Mouse (Mus musculus) cerebellum, adult 9-11 months (tissue): ENCODE measurements at regions not wholly inside any gene's neighbourhood (a gene's known extent, or its start where the extent isn't known, plus 50 kb on each side); places are given as distances from the start of the nearest gene placed in this dataset.
A peak's percentile ranks its signal among the peaks of the same experiment; 100 is the strongest.

ENCODE experiments used
- DNase-seq: peaks from one replicate; pipeline ENCODE4 v3.0.0; 2022

DNA sequence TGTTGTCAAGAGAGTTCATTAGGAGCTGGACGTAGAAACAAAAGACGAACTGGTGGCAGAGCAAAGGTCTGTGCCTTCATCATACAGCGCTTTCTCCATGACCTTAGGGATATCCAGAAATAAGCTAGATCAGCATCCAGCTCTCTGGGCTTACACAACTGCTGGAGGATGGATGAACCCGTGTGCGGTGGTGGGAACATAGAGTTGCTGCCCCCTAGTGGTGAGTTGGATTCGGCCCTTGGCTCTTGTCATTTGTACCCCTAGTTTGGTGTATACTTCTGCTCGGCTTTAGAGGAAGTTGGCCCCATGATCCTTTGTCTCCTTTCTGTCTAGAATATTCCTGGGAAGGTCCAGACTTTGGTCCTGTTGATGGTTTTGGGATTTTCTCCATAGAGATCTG lies 369.4 kb downstream of the Dhx35 start:
- peak; percentile 10 for DNase-seq

DNA sequence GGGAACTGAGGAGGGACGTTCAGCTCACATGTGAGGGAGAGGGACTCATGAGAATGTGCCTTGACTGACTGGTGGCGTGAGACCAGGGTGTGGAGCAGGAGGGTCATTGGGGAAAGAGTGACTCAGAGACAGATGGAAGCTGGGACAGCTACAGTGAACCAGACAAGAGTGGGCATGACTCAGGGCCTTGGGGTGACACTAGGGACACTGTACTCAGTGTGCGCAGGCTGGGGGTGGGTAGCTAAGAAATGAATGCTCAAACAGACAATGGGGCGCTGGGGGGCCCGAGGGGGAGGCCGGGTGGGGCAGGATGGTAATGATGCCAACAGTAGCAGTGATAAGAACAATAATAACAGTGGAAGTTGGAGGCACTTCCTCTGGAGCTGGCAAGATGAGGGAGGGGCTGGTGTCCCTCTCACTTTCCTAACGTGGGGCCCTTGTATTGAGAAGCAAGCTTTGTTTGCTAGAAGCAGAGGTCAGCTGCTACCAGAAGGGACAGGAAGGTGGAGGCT lies 374.0 kb downstream of the Dhx35 start:
- no peak for DNase-seq

DNA sequence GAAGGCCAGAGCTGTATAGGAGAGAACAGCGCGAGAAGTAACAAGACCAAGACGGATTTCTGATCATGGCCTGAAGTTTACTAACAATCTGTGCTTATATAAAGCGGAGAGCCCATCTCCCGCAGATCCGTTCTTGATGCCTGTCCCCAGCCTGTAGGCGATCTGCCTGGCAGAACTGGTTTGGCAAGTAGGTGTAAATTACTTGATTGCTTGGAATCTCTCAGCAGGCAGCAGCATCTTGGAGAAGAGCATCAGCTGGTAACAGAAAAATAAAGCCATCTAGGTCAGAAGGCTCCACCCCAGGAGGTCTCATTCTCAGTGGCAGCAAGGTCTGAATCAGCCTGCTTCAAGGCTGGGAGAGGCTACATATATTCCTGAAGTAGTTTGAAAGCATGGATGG lies 401.5 kb downstream of the Dhx35 start:
- no peak for DNase-seq

DNA sequence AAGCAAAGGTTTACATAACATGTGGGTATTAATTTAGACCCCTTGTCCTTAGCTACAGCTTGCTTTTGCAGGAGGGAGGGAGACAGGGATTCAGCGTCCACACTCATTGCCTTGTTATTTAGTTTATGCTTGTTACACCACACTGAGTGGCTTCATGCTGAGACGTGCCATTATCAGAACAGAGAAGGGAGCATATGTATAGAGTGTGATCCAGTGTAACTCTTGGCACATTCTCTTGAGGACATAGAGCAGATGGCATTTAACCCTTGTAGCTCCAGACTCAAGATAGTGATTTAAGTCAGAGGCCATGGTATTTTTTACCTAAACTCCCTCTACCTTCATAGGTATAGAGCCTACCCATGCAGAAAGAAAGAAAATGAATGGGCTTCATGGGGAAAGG lies 437.7 kb downstream of the Dhx35 start:
- DNase-seq, result no peak

DNA sequence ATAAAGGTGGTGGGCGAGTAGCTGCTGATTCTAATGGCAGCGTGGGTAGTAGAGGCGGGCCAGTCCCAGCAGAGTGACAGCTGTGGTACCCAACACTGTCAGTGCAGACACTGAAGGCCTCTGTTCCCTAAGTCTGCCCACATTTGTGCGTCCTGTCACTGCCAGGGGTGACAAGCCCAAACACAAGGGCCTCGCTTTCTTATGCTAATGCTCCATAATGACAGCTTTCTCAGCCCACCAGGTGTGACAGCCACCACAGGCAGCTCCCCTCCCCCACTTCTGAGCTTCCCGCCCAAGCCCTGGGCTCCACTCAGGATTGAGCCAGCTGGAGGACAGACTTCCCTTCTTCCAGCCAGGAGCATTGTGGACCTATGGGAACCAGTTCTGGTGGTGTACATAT lies 440.4 kb downstream of the Dhx35 start:
- DNase-seq, result no peak

DNA sequence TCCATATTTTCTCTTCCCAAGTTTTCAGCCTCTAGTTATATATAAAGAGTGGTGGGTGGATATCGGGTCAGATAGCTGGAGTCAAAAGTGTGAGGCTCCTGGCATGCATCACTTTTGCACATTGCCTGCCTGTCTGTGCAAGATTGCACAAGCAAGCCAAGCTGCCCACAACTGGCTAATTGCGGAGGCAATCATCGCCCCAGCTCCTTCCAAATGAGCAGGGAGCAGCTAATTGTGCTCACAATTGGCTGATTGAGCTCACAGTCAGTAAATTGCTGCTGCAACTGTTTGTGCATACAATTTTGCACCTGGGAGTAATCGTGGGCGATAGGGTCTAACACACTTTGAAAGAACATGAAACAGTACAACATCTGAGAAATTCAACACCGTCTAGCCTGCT lies 455.5 kb downstream of the Dhx35 start:
- DNase-seq, result no peak

DNA sequence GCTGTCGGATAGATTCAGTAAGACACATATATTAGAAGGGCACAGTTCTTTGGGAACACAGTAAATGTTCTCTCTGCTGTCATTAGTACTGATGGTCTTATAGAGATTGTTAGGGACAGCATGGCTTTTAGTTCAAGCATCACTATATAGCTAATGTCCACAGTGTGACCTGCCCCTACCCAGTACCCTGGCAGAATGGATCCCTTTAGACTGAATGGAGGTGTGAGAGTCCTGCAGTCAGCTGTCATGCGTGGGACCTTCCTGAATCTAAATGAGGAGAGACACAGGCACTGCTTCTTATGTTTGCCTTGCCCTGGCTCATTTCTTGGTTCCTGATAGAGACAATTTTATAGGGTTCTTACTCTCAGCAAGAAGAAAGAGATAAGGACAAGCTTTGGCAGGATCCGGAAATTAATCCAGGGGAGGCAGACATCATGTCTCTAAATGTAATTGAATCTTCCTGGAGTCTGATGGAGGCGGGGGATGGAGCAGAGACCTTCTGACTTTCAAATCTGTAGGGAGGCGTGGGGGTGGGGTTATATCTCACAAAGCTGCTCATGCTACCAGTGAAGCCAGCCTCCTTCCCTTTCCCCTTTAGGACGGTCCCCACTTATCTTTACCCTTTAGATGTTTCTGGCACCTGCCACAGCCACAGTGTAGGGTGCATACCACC lies 456.5 kb downstream of the Dhx35 start:
- DNase-seq, result no peak

DNA sequence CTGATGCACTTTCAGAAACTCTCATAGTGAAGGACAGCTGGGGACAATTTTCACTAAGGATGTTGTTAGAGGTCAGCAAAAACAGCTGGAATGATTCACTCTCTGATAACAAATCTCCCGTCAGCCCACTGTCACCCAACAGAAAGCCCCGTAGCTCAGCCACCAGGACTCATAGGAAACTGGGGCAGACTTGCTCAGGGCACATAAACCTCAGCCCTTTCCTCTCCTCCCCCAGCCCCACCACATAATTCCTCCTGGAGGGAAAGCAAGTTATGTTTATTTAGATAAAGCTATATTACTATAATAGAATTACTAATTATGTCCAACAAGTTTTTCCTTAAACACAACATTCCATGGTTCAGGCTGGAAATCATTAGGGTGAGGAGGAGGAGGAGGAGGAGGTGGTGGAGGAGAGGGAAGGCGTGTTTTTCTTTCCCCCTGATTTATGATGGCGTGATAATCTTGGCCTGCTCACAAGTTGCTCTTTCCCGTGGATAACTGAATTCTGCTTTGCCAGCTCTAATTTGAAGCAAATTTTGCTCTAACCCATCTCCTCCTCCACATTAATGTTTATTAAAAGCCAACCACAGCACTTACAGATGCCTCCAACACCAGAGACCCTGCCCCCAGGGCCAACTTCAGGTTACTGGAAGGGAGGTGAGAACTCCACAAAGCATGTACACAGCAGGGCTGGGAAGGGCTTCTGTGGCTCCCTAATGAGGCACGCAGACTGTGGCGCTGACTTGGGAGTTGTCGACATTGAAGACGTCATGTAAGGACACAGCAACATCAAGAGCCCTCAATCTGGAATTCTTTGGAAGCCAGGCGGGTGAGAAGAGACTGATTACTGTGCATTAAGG lies 475.8 kb downstream of the Dhx35 start:
- DNase-seq, result no peak

DNA sequence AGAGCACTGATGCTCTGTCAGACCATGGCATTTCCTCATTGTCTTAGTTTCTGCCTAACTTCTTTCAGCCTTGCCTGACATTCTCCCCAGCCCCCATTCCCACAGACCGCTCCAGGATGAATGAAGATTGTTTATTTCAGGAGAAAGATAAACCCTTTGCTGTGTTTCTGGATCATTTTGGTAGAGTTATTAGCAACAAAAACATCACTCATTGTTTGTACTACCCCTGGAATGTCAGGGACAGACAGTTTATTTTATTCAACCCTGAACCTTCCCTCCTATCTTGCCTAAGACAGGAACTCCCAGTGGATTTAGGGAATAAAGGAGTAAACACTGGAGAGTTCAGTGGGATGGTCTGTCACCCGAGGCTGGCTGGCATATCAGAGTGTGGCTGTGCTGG lies 484.3 kb downstream of the Dhx35 start:
- no peak for DNase-seq

DNA sequence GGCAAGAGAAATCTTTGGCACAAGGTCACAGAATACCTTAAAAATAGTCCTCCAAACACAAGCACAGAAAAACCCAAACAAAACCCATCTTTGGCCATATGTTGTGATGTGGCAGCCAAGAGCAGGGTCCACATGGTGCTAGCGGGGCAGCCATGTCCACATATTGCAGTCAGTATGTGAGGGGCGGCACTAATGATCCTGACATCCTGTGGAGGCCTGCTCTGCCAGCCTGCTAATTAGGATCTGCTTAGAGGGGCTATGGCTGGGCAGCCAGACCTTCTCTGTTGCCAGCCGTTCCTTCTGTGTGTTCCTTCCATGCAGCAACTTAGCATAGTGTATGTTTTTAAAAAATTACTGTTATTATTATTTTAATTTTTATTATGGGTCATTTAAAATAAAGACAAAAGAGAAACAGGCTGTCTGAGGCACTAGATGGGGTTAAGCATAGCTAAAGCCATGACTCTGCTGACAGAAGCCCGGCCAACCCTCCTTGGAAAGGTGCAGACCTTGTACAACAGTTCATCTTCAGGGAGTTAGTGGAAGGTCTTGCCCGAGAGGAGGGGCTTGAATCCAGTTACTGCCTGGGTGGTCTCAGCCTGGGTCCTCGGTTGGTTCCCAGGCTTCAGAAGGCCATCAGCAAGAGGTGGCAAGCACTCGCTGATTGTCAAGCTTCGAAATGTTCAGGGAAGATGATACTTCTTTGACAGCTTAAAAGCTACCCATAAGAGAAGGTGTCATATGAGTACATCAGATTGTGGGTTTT lies 487.1 kb downstream of the Dhx35 start:
- no peak for DNase-seq

DNA sequence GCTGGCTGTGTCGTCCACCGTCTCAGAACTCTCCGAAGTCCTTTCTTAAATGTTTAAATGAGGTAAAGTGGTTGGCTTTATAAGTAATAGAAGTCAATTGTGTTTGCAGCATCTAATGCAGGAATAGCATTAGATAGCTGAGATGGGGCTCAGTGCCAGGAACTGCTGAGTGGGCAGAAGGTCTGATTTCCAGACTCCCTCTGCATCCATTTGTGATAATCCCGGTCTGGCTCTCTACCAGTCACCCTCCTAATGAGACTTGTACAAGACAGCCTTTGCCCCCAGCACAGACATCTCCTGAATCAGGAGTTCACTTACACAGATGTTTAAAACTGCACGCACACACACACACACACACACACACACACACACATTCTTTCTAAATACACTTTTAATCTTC lies 489.5 kb downstream of the Dhx35 start:
- no peak for DNase-seq

DNA sequence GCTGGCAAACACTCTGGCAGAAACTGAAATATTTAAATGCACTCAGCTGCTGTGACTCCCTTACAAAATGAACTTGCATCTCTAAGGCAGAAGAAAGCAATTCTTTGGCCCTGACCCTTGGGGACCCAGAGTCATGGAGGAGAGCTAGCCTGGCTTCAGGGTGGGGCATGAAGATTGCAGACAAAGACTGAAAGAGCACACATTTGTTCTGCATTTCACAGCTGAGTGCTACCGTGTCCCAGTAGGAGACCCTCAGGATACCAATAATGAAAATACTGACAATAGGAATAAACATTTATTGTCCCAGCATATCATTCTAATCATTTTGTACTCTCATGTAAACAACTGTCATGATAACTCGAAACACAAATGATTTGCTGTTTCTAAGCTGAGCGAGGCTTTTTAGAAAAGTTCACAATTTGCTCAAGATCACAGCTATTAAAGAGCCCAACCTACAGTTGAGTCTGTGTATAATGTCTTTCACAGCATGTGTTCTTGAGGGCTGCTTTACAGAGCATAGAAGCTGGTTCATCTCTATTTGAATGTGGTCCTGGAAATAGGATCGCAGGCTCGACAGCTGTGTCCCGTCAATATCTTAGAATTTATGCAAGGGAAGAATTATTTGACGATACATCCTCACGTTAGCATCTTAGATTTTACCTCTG lies 490.1 kb downstream of the Dhx35 start:
- DNase-seq, result no peak

DNA sequence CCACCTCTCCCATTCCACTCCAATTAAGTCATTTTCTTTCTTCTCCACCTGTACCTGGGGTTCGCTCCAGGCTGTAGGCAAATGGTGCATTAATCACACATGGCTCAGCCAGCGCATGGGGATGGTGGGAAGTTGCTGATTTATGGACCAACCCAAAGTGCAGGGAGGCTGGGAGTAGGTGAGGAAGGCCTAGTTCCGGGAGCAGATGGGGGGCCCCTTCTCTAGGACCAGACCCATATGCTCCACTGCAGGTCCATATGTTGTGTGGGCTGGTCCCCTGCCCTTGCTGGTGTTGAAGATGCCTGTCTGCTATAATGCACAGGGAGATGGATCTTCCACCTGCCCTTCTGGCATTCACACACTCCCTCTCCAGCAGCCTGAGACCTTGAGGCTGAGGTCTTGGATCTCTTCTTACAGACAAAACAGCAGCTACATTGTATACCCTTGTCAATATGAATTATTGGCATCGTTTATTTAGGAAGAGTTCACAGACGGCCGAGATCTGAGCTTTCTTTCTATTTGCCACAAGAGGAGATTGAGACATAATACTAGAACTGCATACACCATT lies 493.5 kb downstream of the Dhx35 start:
- no peak for DNase-seq

DNA sequence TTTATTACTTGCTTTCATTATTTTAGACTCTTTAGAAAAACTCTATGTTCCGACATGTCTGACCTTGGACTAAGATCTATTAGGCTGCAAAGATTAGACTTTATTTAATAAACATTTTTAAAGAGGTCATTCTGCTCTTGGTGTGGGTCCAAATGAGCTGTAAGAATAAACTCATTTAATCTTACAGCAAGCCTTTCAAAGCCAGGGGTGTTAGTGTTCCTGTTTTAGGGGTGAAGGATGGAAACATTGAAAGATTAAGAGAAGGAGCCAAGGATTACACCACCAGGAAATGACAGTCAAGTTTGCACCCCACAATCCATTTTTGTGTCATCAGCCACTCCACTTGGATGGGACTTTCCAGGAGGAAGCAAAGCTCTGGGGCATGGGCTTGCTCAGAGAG lies 495.5 kb downstream of the Dhx35 start:
- no peak for DNase-seq

DNA sequence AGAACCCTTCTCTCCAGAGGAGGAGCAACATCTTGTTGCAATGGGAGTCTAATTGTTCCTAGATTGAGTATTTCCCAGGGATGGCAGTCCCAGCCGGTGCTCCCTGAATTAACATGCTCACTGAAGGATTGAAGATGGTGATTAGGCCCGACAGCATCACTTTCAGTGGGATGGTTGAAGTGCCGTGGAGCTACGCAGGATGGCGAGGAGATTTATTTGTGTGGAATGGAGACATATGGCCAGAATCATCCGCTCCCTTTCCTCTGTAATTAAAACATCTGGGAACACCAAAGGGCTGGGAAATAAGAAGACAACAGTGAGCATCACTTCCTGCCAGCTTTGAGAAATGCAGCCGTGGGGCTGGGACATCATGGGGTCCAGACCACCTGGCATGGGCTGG lies 512.4 kb downstream of the Dhx35 start:
- DNase-seq, result no peak

DNA sequence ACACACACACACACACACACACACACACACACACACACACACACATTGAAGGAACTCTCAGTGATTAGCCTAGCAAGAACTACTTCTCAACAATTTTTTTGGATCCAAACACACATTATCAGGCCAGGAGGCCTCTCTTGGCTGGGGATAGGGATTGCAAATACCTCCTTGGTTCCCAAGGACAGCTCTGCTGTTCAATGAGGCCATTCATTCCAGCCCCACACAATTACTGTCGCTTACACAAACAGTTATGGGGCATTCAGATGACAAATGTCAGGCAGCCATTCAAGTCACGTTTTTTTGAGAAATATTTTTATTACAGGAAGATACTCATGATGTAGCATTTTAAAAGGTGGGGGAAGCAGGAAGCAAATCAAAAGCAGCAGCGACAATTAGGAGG lies 540.1 kb downstream of the Dhx35 start:
- DNase-seq, result peak; percentile 1

DNA sequence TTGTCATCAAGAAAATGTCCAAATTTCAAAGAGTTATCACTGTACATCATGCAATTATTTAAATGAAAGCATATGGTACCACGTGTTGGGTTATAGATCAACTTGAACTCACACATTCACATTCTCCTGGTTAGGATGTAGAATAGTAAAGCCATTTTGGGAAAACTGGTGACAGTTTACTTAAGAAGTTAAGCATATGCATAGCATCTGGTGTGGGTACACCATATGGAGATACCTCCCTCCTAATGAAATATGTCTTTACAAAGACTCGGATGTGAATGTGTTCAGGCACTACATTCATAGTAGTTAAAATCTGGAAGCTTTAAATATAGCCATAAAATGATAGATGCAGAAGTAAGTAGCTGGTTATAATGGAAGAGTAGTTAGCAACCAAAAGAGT lies 542.0 kb downstream of the Dhx35 start:
- no peak for DNase-seq

DNA sequence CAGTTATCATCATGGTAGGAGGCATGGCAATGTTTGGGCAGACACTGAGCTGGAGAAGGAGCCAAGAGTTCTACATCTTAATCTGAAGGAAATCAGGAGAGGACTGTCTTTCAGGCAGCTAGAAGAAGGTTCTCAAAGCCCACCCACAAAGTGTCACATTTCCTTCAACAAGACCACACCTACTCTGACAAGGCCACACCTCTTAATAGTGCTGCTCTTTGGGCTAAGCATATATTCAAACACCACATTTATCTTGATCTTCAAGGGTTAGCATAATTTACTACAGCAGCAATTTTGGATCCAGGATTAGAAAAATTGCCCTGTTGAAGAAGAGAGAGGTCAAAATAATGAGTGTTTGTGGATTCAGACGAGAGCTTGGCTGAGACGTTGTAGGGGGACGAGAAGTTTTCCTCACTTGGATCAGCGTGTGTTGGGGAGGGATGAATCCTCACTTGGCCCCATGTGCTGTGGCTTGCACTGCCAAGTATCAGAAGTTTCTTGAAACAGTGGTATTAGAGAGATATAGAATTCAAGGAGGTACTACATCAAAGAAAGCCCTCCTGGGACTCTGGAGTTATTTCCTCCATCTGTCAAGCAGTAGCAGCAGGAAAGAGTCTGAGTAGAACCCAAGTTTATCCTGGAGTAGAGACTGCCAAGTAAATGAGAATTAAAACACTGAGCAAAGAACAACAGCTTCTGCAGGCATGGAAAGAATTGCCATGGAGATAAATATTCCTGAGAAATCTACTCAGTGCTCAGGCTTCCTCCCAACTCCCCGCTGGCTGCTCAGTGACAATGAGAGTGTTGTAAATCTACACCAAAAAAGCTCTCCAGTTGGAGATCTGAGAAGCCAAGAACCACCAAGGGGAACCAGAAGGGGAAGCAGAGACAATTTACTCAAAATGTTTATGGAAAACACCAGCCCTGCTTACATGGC lies 549.3 kb downstream of the Dhx35 start:
- DNase-seq, result no peak

DNA sequence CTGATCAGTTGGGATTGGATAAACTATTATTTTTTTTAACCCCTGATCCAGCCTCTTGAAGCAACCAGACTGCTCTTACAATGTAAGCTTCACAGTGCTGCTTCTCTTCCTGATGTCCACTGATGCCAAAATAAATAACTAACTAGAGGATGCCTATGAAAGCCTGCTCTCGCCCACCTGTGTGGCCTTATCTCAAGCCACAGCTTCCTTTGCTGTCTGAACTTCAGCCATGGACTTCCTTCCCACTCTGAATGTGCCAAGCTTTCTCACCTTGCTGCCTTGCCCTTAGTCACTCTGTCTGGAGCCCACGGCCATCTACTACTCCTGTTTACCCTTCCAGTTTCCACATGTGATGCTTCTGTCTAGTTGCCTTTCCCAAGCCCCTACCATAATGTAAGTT lies 559.6 kb downstream of the Dhx35 start:
- no peak for DNase-seq

DNA sequence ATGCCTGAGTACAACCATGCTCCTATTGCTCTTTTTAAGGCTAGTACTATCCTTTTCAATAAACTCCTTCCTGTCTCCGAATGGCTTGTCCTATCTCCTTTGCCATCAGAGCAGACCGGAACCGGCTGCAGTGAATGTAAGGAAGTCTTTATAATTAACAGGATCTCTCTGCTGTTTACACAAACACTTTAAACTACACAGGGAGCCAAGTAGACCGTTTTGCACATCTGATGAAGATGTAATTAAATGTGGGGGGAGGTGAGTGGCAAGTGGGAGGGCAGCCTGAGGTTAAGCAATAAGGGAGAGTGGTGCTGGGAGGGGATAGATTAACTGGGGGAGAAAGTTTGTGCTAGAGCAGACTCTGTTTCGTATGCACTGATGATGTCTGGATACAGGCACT lies 561.9 kb downstream of the Dhx35 start:
- no peak for DNase-seq

DNA sequence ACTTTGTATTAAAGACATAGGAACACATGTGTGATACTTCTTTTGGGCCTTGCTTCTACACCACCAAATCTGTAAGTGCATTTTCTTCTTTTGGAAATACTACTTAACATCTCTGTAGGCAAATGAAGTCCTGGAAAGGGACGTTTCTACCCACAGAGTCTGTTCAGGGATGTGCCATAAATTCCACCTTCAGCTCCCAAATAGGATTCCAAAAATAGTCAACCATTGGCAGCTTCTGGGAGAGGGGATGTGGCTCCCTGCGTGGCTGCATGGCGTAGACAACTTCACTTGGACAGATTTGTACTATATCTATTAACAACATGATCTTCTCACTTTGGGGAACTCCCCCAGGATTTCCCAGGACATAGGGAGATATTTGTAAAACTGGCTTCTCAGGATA lies 566.8 kb downstream of the Dhx35 start:
- DNase-seq, result no peak

DNA sequence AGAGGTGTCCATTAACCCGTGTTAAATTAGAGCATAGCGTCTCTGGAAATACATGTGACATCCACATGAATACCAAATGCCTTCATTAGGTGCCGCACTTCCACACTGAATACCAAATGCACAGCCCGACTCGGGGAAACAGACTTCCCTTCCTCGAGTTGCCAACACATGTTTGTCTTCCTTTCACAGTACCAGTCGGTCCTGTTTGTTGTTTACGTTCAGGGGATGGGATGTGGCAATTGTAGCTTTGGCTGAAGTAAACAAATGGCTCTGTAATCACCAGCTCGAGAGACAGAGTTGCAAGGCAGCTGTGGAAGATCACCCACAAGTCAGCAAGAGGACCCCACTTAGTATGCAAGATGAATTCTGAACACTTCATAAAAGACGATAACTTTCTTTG lies 598.3 kb downstream of the Dhx35 start:
- DNase-seq, result no peak
